Mouse (Mus musculus) stomach, embryonic 15.5 days (tissue): ENCODE data around the gene Toe1. TPM values are rescaled to one million over a fixed set of nuclear protein-coding genes. Genes with fewer than 3 reads are reported as not detected.
"Not testable (repeated sequence)": the region's sequence is repeated elsewhere in the genome, so short reads cannot be mapped to it uniquely, and the experiment has no call there.

Experiments
- ATAC-seq: fragments of 200-750 bp; cut with Nextera tagmentation; 2 replicates; pipeline ENCODE4 v1.8.0; 2017; ENCODE audit warnings: low read depth, moderate number of reproducible peaks, moderate TSS enrichment; ENCODE audit not compliant: insufficient read depth, low FRiP score
- H3K27ac ChIP-seq: fragments of 300-500 bp; sonication (generic); 2 replicates; pipeline ENCODE4 v1.5.1; 2015; ENCODE audit warnings: mild to moderate bottlenecking, inconsistent platforms
- H3K27me3 ChIP-seq: fragments of 300-500 bp; sonication (generic); replicated peaks from 2 replicates; pipeline ENCODE4 v1.6.1; 2015; ENCODE audit warnings: inconsistent platforms
- H3K36me3 ChIP-seq: fragments of 300-500 bp; sonication (generic); 2 replicates; pipeline ENCODE4 v1.6.1; 2015; ENCODE audit warnings: inconsistent platforms
- H3K4me1 ChIP-seq: fragments of 300-500 bp; sonication (generic); 2 replicates; pipeline ENCODE4 v1.6.1; 2015; ENCODE audit warnings: inconsistent platforms
- H3K4me2 ChIP-seq: fragments of 300-500 bp; sonication (generic); 2 replicates; pipeline ENCODE4 v1.6.1; 2015; ENCODE audit warnings: mild to moderate bottlenecking, inconsistent platforms
- H3K4me3 ChIP-seq: fragments of 300-500 bp; sonication (generic); replicated peaks from 2 replicates; pipeline ENCODE4 v1.5.1; 2015; ENCODE audit warnings: inconsistent platforms
- H3K9ac ChIP-seq: fragments of 300-500 bp; sonication (generic); 2 replicates; pipeline ENCODE4 v1.6.1; 2015; ENCODE audit warnings: inconsistent platforms
- H3K9me3 ChIP-seq: fragments of 300-500 bp; sonication (generic); 2 replicates; pipeline ENCODE4 v1.6.1; 2016; ENCODE audit warnings: inconsistent platforms
- WGBS: fragments of 180-500 bp; shearing (Covaris S2); methylation state at CpG from one replicate; pipeline ENCODE4 v1.1.7; 2015; 5-methylcytosine and 5-hydroxymethylcytosine counted together
- polyA plus RNA-seq: library from polyadenylated mRNA; unstranded; fragments of >200 nt; fragmentation: Nextera tagmentation; extraction: Ambion mirVana; gene quantifications from 2 replicates; pipeline ENCODE4 v1.2.1, GENCODE M21; 2015

Gene Toe1
- 32.5 and 33.0 TPM in 2 replicates for polyA plus RNA-seq

- H3K36me3 ChIP-seq, result peaks cover 15% of the 10 kb centered on the region
- peak within 1 kb of the TSS; percentile 64 for H3K9ac ChIP-seq
- peak within 1 kb of the TSS; percentile 85 for H3K27ac ChIP-seq
- WGBS, result under 1% methylated on average over 58 of the region's 58 CpGs
- no peaks in the 10 kb centered on the region for H3K27me3 ChIP-seq
- H3K9me3 ChIP-seq, result no peaks in the 10 kb centered on the region
- H3K4me3 ChIP-seq, result peak within 1 kb of the TSS; percentile 60
- H3K4me2 ChIP-seq, result peak within 1 kb of the TSS; percentile 67
- H3K4me1 ChIP-seq, result peaks cover 9% of the 10 kb centered on the region; the same call in 1 of the 2 replicates
- ATAC-seq, result peak; percentile 98
Observed at GRCm38 (mm10) chr4:116807197-116808129, at the start of gene Toe1, which contains the start of gene Mutyh. Toe1 (minus strand) TSS chr4:116807640. Mutyh (plus strand) TSS chr4:116807723.

- H3K27ac ChIP-seq, result no peak overlapping the region
- H3K9ac ChIP-seq, result no peak overlapping the region
- H3K9me3 ChIP-seq, result no peaks in the 10 kb centered on the region
- no peaks in the 10 kb centered on the region for H3K36me3 ChIP-seq
- 89% methylated on average over 10 of the region's 10 CpGs for WGBS
- H3K27me3 ChIP-seq, result no peaks in the 10 kb centered on the region
- no peak for ATAC-seq
- no peaks in the 10 kb centered on the region for H3K4me1 ChIP-seq
- H3K4me3 ChIP-seq, result no peak overlapping the region
- H3K4me2 ChIP-seq, result no peak overlapping the region
Observed at GRCm38 (mm10) chr4:116857203-116857602, 49.8 kb upstream of the Toe1 start.

- Histone ChIP-seq H3K4me1 (no peaks in the 10 kb centered on the region), H3K9me3 (no peaks in the 10 kb centered on the region), H3K27me3 (no peaks in the 10 kb centered on the region), H3K4me2 (no peak overlapping the region), H3K9ac (no peak overlapping the region), H3K36me3 (no peaks in the 10 kb centered on the region), H3K4me3 (no peak overlapping the region), H3K27ac (no peak overlapping the region)
- ATAC-seq, result no peak
- WGBS, result 26% methylated on average over 2 of the region's 2 CpGs
Observed at GRCm38 (mm10) chr4:116854286-116854685, 46.8 kb upstream of the Toe1 start.

GRCm38 (mm10) chr4:116849901-116850300 is 42.5 kb upstream of the Toe1 start:
- no peak overlapping the region for H3K9ac ChIP-seq
- H3K4me1 ChIP-seq, result no peaks in the 10 kb centered on the region
- no peak overlapping the region for H3K4me3 ChIP-seq
- no peaks in the 10 kb centered on the region for H3K36me3 ChIP-seq
- WGBS, result 87% methylated on average over 3 of the region's 3 CpGs
- ATAC-seq, result no peak
- H3K27ac ChIP-seq, result no peak overlapping the region
- H3K9me3 ChIP-seq, result no peaks in the 10 kb centered on the region
- no peaks in the 10 kb centered on the region for H3K27me3 ChIP-seq
- H3K4me2 ChIP-seq, result no peak overlapping the region

GRCm38 (mm10) chr4:116844324-116844723 is 36.9 kb upstream of the Toe1 start:
- Histone ChIP-seq H3K4me1 (no peaks in the 10 kb centered on the region), H3K9ac (no peak overlapping the region), H3K27me3 (no peaks in the 10 kb centered on the region), H3K36me3 (no peaks in the 10 kb centered on the region), H3K9me3 (no peaks in the 10 kb centered on the region), H3K4me3 (no peak overlapping the region), H3K27ac (no peak overlapping the region), H3K4me2 (no peak overlapping the region)
- 94% methylated on average over 3 of the region's 3 CpGs for WGBS
- no peak for ATAC-seq

- Histone ChIP-seq H3K9me3 (no peaks in the 10 kb centered on the region), H3K9ac (no peak overlapping the region), H3K36me3 (no peaks in the 10 kb centered on the region), H3K4me2 (no peak overlapping the region), H3K27ac (no peak overlapping the region), H3K27me3 (no peaks in the 10 kb centered on the region; the same call in 1 of the 2 replicates), H3K4me3 (no peak overlapping the region), H3K4me1 (no peaks in the 10 kb centered on the region)
- no peak for ATAC-seq
- WGBS, result 75% methylated on average over 6 of the region's 6 CpGs
Observed at GRCm38 (mm10) chr4:116840841-116841240, 33.4 kb upstream of the Toe1 start.

- H3K9me3 ChIP-seq, H3K9ac ChIP-seq, H3K36me3 ChIP-seq, H3K4me3 ChIP-seq, ATAC-seq, H3K27me3 ChIP-seq, H3K4me1 ChIP-seq, H3K27ac ChIP-seq: not testable (repeated sequence)
- 0 out of 2 replicates have a peak overlapping the region, but pooled peaks have one; percentile 2 for H3K4me2 ChIP-seq
- WGBS, result 31% methylated on average over 22 of the region's 29 CpGs
Observed at GRCm38 (mm10) chr4:116840096-116840495, 32.7 kb upstream of the Toe1 start.

- H3K27me3 ChIP-seq, result no peaks in the 10 kb centered on the region; the same call in 1 of the 2 replicates
Observed at GRCm38 (mm10) chr4:116838999-116839398, 31.6 kb upstream of the Toe1 start.

GRCm38 (mm10) chr4:116830070-116830368 is 22.6 kb upstream of the Toe1 start:
- Histone ChIP-seq H3K4me1 (no peaks in the 10 kb centered on the region), H3K27me3 (no peaks in the 10 kb centered on the region), H3K9me3 (no peaks in the 10 kb centered on the region), H3K9ac (no peak overlapping the region), H3K4me3 (no peak overlapping the region), H3K4me2 (no peak overlapping the region), H3K27ac (no peak overlapping the region), H3K36me3 (no peaks in the 10 kb centered on the region)
- 23% methylated on average over 6 of the region's 6 CpGs for WGBS
- ATAC-seq, result no peak

More at GRCm38 (mm10) chr4:116838999-116839398, 31.6 kb upstream of the Toe1 start:
- WGBS, result 30% methylated on average over 2 of the region's 2 CpGs
- Histone ChIP-seq H3K9me3 (no peaks in the 10 kb centered on the region), H3K4me3 (no peak overlapping the region), H3K36me3 (no peaks in the 10 kb centered on the region), H3K4me2 (no peak overlapping the region), H3K9ac (no peak overlapping the region), H3K4me1 (no peaks in the 10 kb centered on the region), H3K27ac (no peak overlapping the region)
- ATAC-seq, result no peak

GRCm38 (mm10) chr4:116829364-116830069 is 22.1 kb upstream of the Toe1 start:
- Histone ChIP-seq H3K9me3 (no peaks in the 10 kb centered on the region), H3K4me3 (no peak overlapping the region), H3K4me1 (no peaks in the 10 kb centered on the region), H3K27ac (no peak overlapping the region), H3K27me3 (no peaks in the 10 kb centered on the region), H3K4me2 (no peak overlapping the region), H3K9ac (no peak overlapping the region), H3K36me3 (no peaks in the 10 kb centered on the region)
- ATAC-seq, result no peak
- 45% methylated on average over 6 of the region's 6 CpGs for WGBS

GRCm38 (mm10) chr4:116827819-116828218 is 20.4 kb upstream of the Toe1 start:
- ATAC-seq, result no peak

GRCm38 (mm10) chr4:116824541-116825004 is 17.1 kb upstream of the Toe1 start:
- peaks cover 11% of the 10 kb centered on the region for H3K27me3 ChIP-seq
- WGBS, result 1% methylated on average over 29 of the region's 29 CpGs

More at GRCm38 (mm10) chr4:116827819-116828218, 20.4 kb upstream of the Toe1 start:
- no peaks in the 10 kb centered on the region for H3K27me3 ChIP-seq
- H3K4me1 ChIP-seq, result peaks cover 4% of the 10 kb centered on the region; the same call in 1 of the 2 replicates
- WGBS, result 3% methylated on average over 4 of the region's 4 CpGs
- H3K4me2 ChIP-seq, result no peak overlapping the region
- no peak overlapping the region for H3K4me3 ChIP-seq
- H3K9ac ChIP-seq, result no peak overlapping the region
- no peaks in the 10 kb centered on the region for H3K36me3 ChIP-seq
- H3K27ac ChIP-seq, result no peak overlapping the region
- H3K9me3 ChIP-seq, result no peaks in the 10 kb centered on the region

More at GRCm38 (mm10) chr4:116824541-116825004, 17.1 kb upstream of the Toe1 start:
- no peaks in the 10 kb centered on the region for H3K9me3 ChIP-seq
- ATAC-seq, result peak; percentile 37; the same call in 1 of the 2 replicates
- H3K4me2 ChIP-seq, result peak overlapping the region; percentile 80
- no peaks in the 10 kb centered on the region for H3K36me3 ChIP-seq
- H3K4me3 ChIP-seq, result peak overlapping the region; percentile 63
- H3K4me1 ChIP-seq, result peaks cover 9% of the 10 kb centered on the region; the same call in 1 of the 2 replicates
- H3K27ac ChIP-seq, result peak overlapping the region; percentile 75
- H3K9ac ChIP-seq, result peak overlapping the region; percentile 63
